Mouse (Mus musculus) brain, adult 2 months (tissue): Measurements from ENCODE around the gene Gm8897.
"Not testable (repeated sequence)": the region's sequence is repeated elsewhere in the genome, so short reads cannot be mapped to it uniquely, and the experiment has no call there.

ENCODE experiments used
- DNase-seq: peaks from one replicate; pipeline ENCODE4 v3.0.0; 2011; ENCODE audit warnings: low read depth, low spot score

Gene Gm8897

GRCm38 (mm10) chr5:11416118-11416517 lies at the start of gene Gm8897:
Gm8897 (plus strand) TSS chr5:11416418.
- DNase-seq = not testable (repeated sequence)

GRCm38 (mm10) chr5:11416691-11417090 lies 473 bp downstream of the Gm8897 start:
- not testable (repeated sequence) for DNase-seq
